Mouse (Mus musculus): ENCODE data around the gene Tnfrsf12a.

Tnfrsf12a gene

GRCm38 (mm10) chr17:23680336-23680735 is 3.1 kb upstream of the Tnfrsf12a start:
- no peak for DNase-seq

DNA sequence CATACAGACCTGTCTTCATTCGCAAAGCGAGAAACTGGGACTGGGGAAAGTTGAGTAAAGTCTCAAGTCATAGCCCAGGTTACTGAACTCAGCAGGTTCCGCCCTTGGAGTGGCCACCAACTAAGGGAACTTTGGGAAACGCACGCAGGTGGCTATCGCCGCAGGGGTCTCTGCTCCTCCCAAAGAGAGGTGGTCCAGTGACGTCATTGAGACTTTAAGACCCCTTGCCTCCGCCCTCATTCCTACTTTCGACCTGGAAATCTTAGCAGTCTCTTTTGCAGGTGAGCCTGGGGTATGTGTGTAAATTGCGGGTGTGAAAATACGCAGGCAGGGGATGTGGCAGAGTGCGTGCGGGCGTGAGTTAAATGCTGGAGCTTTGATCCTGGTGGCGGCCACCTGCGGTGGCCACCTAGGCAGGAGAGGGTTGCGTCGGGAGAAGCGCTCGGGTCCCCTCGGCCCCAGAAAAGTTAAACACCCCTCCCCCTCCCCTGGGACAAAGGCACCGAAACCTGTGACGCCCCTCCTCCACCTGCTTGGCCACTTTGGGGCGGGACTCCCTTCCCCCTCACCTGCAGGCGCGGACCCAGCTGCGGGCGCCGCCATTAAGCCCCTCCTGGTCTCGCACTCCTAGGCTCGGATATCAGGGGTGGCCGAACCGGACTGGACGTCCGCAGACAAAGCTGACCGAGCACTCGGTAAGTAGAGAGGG is 2.0 kb upstream of the Tnfrsf12a start, which contains the start of gene Cldn6:
Gene Cldn6 (plus strand): TSS at position 123 of the 709 bp plus-strand sequence.
- no peak for DNase-seq

DNA sequence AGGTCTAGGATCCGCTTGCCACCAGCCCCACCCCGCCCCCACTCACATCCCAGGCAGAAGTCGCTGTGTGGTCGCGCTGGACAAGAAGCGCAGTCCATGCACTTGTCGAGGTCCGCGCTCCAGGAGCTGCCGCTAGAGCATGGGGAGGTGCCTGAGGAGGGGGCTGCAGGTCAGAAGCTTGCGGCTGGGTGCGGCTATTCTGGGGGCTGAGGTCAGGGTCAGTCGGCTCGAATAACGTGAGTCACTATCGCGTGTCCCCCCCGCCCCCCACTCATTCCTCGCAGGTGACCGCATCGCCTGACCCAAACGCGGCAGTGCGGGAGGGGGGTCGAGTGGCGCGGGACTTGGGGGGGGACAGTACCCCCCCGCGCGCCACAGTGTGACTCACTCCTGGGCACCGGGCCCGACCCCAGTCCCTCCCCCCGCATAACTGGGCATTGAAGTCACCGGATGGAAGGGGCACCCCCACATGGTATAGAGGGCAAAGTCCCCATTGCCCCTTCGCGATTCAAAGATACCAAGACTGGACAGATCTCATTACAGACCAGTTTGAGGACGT is 716 bp downstream of the Tnfrsf12a start:
- no peak for DNase-seq

GRCm38 (mm10) chr17:23675564-23676281 is 1.5 kb downstream of the Tnfrsf12a start:
- DNase-seq = peak; percentile 49

GRCm38 (mm10) chr17:23675127-23675526 is 2.1 kb downstream of the Tnfrsf12a start:
- peak; percentile 43 for DNase-seq

GRCm38 (mm10) chr17:23674271-23674952 is 2.9 kb downstream of the Tnfrsf12a start:
- DNase-seq = peak; percentile 52

DNA sequence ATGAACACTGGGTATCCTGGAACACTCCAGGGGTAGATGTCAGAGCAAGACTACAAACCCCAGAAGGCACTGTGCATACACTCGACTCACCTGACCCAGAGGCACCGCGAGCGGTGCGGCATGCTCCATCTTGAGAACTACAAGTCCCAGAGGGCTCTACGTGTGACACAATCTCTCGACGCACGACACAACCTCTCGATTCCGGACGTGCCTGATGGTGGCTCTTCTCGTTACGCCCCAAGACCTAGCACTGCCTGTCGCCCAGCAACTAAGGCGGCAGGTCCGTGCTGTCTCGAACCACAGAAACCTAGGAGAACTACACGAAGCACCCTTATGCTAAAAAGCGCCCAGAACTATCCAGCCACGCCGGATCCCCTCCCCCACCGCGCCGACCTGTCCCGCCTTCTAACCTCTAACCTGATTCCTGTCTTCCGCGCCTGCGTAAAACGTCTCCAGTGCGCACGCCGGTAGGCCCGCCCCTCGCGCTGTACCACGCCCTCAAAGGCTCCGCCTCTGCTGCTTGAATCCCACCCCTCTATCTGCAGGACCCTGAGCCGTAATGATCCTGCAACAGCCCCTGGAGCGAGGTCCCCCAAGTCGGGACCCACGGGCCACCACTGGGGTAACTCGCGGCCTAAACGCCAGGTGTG is 3.7 kb downstream of the Tnfrsf12a start, which contains the start of the genes Hcfc1r1 and Thoc6:
Gene Hcfc1r1 (plus strand): TSS at position 173 of the 650 bp plus-strand sequence.
Gene Thoc6 (minus strand): TSS at position 459 of the 650 bp plus-strand sequence.
- peak; percentile 97 for DNase-seq

DNA sequence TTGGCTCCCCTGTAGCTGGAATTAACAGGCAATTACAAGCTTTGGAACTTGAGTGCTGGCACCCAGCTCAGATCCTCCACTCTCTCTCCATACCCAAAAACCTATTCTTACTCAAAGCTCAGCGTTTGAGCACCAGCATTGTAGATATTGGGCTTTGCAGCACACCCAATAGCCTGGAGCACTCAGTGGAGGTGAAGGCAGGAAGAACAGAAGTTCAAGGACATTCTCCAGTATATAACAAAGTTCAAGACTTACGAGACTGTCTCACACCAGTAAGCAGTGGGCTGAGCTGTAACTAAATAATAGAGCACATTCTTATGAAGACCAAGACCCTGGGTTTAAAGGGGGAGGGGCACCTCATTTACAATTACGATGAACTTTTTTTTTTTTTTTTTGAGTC is 4.5 kb downstream of the Tnfrsf12a start:
- DNase-seq = no peak

DNA sequence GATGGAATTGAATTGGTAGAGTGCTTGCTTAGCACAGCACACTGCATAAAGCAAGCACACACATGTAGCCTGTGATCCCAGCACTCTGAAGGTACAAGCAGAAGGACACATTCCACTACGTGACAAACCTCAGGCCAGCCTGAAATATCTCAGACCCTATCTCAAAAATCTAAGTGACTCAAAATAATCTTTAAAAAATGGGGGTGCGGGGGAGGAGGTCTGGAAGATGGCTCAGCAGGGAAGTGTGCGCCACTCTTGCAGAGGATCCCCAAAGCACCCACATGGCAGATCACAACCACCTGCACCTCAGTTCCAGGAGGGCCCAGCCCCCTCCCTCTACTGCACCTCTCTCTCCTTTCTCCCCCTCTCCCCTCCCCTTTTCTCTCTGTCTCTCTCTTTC is 5.7 kb downstream of the Tnfrsf12a start:
- DNase-seq = no peak

GRCm38 (mm10) chr17:23670516-23671074 is 6.7 kb downstream of the Tnfrsf12a start:
- no peak for DNase-seq

- DNase-seq = no peak
Measured at GRCm38 (mm10) chr17:23665511-23665910, 11.8 kb downstream of the Tnfrsf12a start.

- DNase-seq = no peak
Measured at GRCm38 (mm10) chr17:23664556-23665021, 12.7 kb downstream of the Tnfrsf12a start.

DNA sequence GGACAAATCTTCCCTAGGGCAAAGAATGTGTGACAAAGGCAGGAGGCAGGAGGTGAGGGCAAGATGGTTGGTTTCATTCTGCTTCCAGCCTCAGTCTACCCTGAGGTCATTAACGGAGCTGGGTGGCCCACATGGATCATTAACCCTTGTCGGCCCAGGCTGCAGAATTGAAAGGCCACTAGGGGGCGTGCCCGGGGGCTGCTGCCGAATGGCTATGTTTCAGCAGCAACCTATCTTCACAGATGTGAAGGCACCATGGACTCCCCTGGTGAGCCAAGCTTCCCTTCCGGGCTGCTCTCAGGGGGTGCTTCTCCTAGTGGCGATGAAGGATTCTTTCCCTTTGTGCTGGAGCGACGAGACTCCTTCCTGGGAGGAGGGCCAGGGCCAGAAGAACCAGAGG is 15.7 kb downstream of the Tnfrsf12a start:
- no peak for DNase-seq

DNA sequence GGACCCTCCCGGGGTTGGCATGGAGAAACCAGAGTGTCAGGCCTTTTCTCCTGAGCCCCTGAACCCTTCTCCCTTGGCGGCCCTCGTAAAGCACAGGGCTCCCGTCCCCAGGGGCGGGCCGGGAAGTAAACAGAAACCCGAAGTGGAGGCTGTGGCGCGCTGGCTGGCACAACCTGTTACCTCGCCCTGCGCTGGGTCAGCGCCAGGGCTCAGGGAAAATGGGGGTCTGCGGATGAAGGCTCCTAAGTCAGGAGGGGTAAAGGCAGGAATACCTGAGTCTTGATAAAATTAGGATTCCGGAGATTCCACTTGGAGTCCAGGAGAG is 16.4 kb downstream of the Tnfrsf12a start:
- no peak for DNase-seq

DNA sequence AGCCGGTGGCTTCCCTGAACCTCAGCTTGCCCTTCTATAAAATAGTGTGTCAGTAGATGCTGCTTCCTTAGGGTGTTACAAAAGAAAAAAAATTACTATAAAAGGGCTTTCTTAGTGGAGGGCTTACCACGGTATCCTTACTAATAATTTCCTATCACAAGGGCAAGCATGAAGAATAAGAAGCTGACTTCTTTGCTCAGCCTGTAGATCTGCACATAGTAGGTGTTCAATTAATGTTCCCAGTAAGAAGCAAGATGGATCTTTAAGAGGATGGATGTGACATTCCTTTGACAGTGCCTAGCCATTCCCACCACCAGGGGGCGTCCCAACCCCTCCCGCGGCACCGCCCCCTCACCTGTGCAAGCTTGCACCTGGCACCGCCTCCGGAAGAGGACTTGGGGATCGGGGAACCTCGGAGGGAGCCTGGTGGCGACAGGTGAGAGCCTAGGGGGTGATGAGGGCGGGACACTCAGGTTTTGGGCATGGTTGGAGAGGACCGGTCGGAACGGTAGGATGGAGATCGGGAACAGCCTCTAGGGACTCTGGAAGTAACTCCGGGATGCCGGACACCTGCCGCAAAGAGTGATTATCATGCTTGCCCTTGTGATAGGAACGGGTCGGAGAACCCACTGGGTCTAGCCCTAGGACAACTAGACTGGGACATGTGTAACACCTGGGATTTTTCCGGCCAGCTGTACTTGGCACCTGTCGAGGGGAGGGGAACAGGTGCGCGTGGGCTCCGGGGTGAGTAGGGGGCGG is 17.0 kb downstream of the Tnfrsf12a start, which contains the start of gene Bicdl2:
Gene Bicdl2 (plus strand): TSS at position 390 of the 759 bp plus-strand sequence.
- peak; percentile 72 for DNase-seq

DNA sequence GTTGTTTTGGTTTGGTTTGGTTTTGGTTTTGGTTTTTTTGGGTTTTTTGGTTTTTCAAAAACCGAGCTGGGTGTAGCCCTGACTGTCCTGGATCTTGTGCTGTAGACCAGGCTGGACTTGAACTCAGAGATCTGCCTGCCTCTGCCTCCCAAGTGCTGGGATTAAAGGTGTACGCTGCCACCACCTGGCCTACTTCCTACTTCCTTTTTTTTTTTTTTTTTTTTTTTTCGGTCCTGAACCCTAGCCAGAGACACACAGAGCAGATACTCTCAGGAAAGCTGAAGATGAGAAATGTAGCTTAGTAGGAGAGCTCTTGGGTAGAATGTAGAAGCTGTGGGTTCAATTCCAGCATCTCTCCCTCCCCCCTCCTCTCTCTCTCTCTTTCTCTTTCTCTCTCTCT is 18.8 kb downstream of the Tnfrsf12a start:
- no peak for DNase-seq

- DNase-seq = no peak
Measured at GRCm38 (mm10) chr17:23654410-23654809, 22.9 kb downstream of the Tnfrsf12a start.

- DNase-seq = no peak
Measured at GRCm38 (mm10) chr17:23654001-23654400, 23.3 kb downstream of the Tnfrsf12a start.

GRCm38 (mm10) chr17:23653324-23653723 is 23.9 kb downstream of the Tnfrsf12a start:
- DNase-seq = no peak

- DNase-seq = no peak
Measured at GRCm38 (mm10) chr17:23651363-23651762, 25.9 kb downstream of the Tnfrsf12a start.

DNA sequence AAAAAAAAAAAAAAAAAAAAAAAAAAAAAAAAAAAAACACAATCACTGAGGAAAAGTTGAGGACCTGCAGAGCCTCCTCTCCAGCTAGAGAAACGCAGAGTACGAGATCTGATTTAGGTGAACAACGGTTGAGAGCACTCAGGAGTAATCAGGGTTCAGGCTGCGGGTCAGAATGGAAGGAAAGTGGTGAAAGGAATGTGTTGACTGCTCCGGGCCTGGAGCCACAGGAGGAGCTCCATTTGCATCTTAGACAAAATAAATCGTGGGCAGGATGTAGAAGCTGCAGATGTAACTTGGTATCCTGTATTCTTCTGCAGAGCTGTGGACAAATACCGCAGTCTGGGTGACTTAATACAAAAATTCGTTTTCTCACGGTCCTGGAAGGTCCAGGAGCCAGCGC is 31.4 kb downstream of the Tnfrsf12a start:
- no peak for DNase-seq
